Mouse (Mus musculus): ENCODE data around the gene Gm10488.
"Not testable (repeated sequence)": the region's sequence is repeated elsewhere in the genome, so short reads cannot be mapped to it uniquely, and the experiment has no call there.

Gene Gm10488

DNA sequence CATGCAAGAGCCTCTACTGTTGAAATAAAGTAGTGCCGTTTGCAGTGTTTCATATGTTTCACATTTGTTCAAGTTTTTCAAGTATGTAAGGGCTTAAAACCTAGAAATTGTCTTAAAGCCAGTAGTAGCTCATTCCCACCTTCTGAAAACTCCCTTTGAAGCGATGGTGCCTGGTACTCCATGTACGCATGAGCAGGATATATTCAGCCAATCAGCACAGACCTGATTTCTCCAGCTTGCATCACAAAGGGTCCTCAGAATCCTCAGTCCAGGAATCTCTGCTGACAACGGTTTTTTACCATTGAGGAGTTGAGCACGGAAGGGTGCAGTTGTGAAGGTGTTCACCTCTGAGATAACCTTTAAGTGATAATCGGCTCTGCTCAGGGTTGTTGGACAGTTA, at the start of gene Gm10488:
Gene Gm10488, plus strand, starts transcription at position 301 of the 400 bp plus-strand sequence.
- DNase-seq (ENCODE audit: low spot score in 2 of 2) = not testable (repeated sequence)
